Mouse (Mus musculus) hindbrain, embryonic 11.5 days (tissue): ENCODE results near the gene Cym. TPM values are rescaled to one million over a fixed set of nuclear protein-coding genes. Genes with fewer than 3 reads are reported as not detected.

Source experiments
- ATAC-seq: fragments of 200-750 bp; cut with Nextera tagmentation; 2 replicates; pipeline ENCODE4 v1.8.0; 2017; ENCODE audit warnings: mild to moderate bottlenecking, moderate TSS enrichment, moderate library complexity; ENCODE audit not compliant: low FRiP score
- DNase-seq: peaks from one replicate; pipeline ENCODE4 v3.0.0-alpha.2; 2015; ENCODE audit warnings: low spot score
- H3K27ac ChIP-seq: fragments of 300-500 bp; sonication (generic); 2 replicates; pipeline ENCODE4 v1.5.1; 2014; ENCODE audit warnings: mild to moderate bottlenecking, low read depth, low read length
- H3K27me3 ChIP-seq: fragments of 300-500 bp; sonication (generic); 2 replicates; pipeline ENCODE4 v1.6.1; 2014; ENCODE audit warnings: mild to moderate bottlenecking, low read length, moderate library complexity, mixed read lengths; ENCODE audit not compliant: control insufficient read depth, insufficient read depth
- H3K36me3 ChIP-seq: fragments of 300-500 bp; sonication (generic); 2 replicates; pipeline ENCODE4 v1.6.1; 2014; ENCODE audit warnings: mild to moderate bottlenecking, low read length, moderate library complexity, mixed read lengths; ENCODE audit not compliant: control insufficient read depth, insufficient read depth
- H3K4me1 ChIP-seq: fragments of 300-500 bp; sonication (generic); replicated peaks from 2 replicates; pipeline ENCODE4 v1.6.1; 2014; ENCODE audit warnings: low read length, mixed read lengths; ENCODE audit not compliant: control insufficient read depth, insufficient read depth
- H3K4me2 ChIP-seq: fragments of 300-500 bp; sonication (generic); replicated peaks from 2 replicates; pipeline ENCODE4 v1.6.1; 2014; ENCODE audit warnings: mild to moderate bottlenecking, low read depth, low read length
- H3K4me3 ChIP-seq: fragments of 300-500 bp; sonication (generic); 2 replicates; pipeline ENCODE4 v1.5.1; 2014; ENCODE audit warnings: low read depth, low read length
- H3K9ac ChIP-seq: fragments of 300-500 bp; sonication (generic); 2 replicates; pipeline ENCODE4 v1.6.1; 2014; ENCODE audit warnings: low read depth, low read length
- H3K9me3 ChIP-seq: fragments of 300-500 bp; sonication (generic); 2 replicates; pipeline ENCODE4 v1.6.1; 2016; ENCODE audit warnings: low read length; ENCODE audit not compliant: control insufficient read depth
- WGBS: fragments of 180-500 bp; shearing (Covaris S2); extraction: QIAGEN DNeasy Blood & Tissue Kit; methylation state at CpG from one replicate; pipeline ENCODE4 v1.1.7; 2014; 5-methylcytosine and 5-hydroxymethylcytosine counted together
- polyA plus RNA-seq: library from polyadenylated mRNA; unstranded; fragments of >200 nt; fragmentation: Nextera tagmentation; extraction: Ambion mirVana; gene quantifications from 2 replicates; pipeline ENCODE4 v1.2.1, GENCODE M21; 2014

The Cym gene
- polyA plus RNA-seq, 1 experiment from 2014 or later = not detected

DNA sequence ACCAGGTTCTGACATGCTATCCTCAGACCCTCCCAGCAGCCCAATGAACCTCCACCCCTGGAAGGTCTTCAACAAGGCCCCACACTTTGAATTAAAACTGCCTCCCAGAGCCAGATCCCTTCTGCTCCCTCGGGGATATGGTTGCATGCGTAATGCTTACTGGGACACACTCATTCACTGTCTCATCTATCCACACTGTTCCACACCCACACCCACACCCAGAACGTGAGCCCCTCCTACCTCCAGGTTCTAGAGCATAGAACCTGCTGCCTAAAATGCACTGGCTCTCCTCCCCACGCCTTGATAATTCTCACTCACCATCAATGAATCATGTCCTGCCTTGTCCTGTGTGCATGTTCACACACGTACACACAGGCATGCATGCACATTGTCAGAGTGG is 6.9 kb downstream of the Cym start:
- Histone ChIP-seq H3K27ac (no peak overlapping the region), H3K9ac (no peak overlapping the region), H3K4me1 (no peaks in the 10 kb centered on the region), H3K9me3 (no peaks in the 10 kb centered on the region), H3K36me3 (no peaks in the 10 kb centered on the region), H3K4me2 (no peak overlapping the region), H3K27me3 (no peaks in the 10 kb centered on the region), H3K4me3 (no peak overlapping the region)
- 90% methylated on average over 5 of the region's 5 CpGs for WGBS
- DNase-seq = no peak
- no peak for ATAC-seq

- Histone ChIP-seq H3K9ac (no peak overlapping the region), H3K4me2 (no peak overlapping the region), H3K27me3 (no peaks in the 10 kb centered on the region; the same call in 1 of the 2 replicates), H3K9me3 (no peaks in the 10 kb centered on the region), H3K36me3 (no peaks in the 10 kb centered on the region), H3K4me1 (peaks cover 2% of the 10 kb centered on the region; the same call in 1 of the 2 replicates), H3K4me3 (no peak overlapping the region), H3K27ac (peak overlapping the region; percentile 74)
- WGBS = 52% methylated on average over 7 of the region's 7 CpGs
- DNase-seq (peak; percentile 56), ATAC-seq (peak; percentile 79)
Measured at GRCm38 (mm10) chr3:107207625-107208253, 13.8 kb downstream of the Cym start.

GRCm38 (mm10) chr3:107206490-107207150 is 14.9 kb downstream of the Cym start:
- ATAC-seq = peak; percentile 51; the same call in 1 of the 2 replicates
- 41% methylated on average over 4 of the region's 4 CpGs for WGBS
- Histone ChIP-seq H3K27ac (no peak overlapping the region), H3K4me3 (no peak overlapping the region), H3K9me3 (no peaks in the 10 kb centered on the region), H3K36me3 (no peaks in the 10 kb centered on the region), H3K27me3 (no peaks in the 10 kb centered on the region; the same call in 1 of the 2 replicates), H3K9ac (no peak overlapping the region), H3K4me2 (no peak overlapping the region), H3K4me1 (peaks cover 2% of the 10 kb centered on the region; the same call in 1 of the 2 replicates)
- peak; percentile 10 for DNase-seq

GRCm38 (mm10) chr3:107205994-107206393 is 15.5 kb downstream of the Cym start:
- no peaks in the 10 kb centered on the region; the same call in 1 of the 2 replicates for H3K27me3 ChIP-seq
- H3K4me2 ChIP-seq = no peak overlapping the region
- DNase-seq (peak; percentile 81), ATAC-seq (no peak)
- no peaks in the 10 kb centered on the region for H3K9me3 ChIP-seq
- no peaks in the 10 kb centered on the region for H3K36me3 ChIP-seq
- H3K9ac ChIP-seq = no peak overlapping the region
- no peak overlapping the region for H3K4me3 ChIP-seq
- 15% methylated on average over 4 of the region's 4 CpGs for WGBS
- peaks cover 2% of the 10 kb centered on the region; the same call in 1 of the 2 replicates for H3K4me1 ChIP-seq
- no peak overlapping the region for H3K27ac ChIP-seq

- no peaks in the 10 kb centered on the region; the same call in 1 of the 2 replicates for H3K27me3 ChIP-seq
- DNase-seq (no peak), ATAC-seq (no peak)
- H3K36me3 ChIP-seq = no peaks in the 10 kb centered on the region
- H3K4me2 ChIP-seq = no peak overlapping the region
- no peak overlapping the region for H3K4me3 ChIP-seq
- H3K4me1 ChIP-seq = peaks cover 2% of the 10 kb centered on the region; the same call in 1 of the 2 replicates
- no peak overlapping the region for H3K27ac ChIP-seq
- H3K9ac ChIP-seq = no peak overlapping the region
- H3K9me3 ChIP-seq = no peaks in the 10 kb centered on the region
Measured at GRCm38 (mm10) chr3:107205170-107205569, 16.4 kb downstream of the Cym start.

DNA sequence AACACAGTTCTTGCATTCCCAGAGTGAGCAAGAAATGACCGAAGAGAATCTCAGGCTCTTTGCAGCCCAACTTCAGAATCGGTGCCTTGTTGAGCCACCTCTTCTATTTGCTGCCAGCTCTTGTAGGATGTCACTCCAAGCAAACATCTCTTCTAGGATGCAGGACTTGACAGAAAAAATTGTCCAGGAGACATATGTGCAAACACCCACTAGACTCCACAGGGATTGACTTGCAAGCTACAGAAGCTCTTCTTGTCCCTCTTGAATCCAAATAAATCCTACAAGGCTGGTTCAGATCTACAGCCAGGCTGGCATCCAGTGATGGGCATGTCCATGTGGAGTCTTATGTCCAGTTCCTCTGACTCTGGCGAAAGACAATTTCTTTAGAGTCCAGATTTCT is 17.1 kb downstream of the Cym start:
- no peak for DNase-seq
- Histone ChIP-seq H3K9ac (no peak overlapping the region), H3K27me3 (no peaks in the 10 kb centered on the region; the same call in 1 of the 2 replicates), H3K4me1 (peaks cover 2% of the 10 kb centered on the region; the same call in 1 of the 2 replicates), H3K9me3 (no peaks in the 10 kb centered on the region), H3K36me3 (no peaks in the 10 kb centered on the region), H3K4me3 (no peak overlapping the region), H3K4me2 (no peak overlapping the region), H3K27ac (no peak overlapping the region)
- ATAC-seq = no peak
- WGBS = 85% methylated on average over 3 of the region's 3 CpGs

GRCm38 (mm10) chr3:107201310-107202180 is 20.0 kb downstream of the Cym start:
- H3K27me3 ChIP-seq = no peaks in the 10 kb centered on the region
- no peak overlapping the region for H3K9ac ChIP-seq
- no peak overlapping the region for H3K4me2 ChIP-seq
- no peak overlapping the region for H3K4me3 ChIP-seq
- H3K27ac ChIP-seq = no peak overlapping the region
- H3K36me3 ChIP-seq = no peaks in the 10 kb centered on the region
- no peaks in the 10 kb centered on the region for H3K4me1 ChIP-seq
- H3K9me3 ChIP-seq = no peaks in the 10 kb centered on the region
- ATAC-seq (no peak), DNase-seq (peak; percentile 4)
- 33% methylated on average over 9 of the region's 9 CpGs for WGBS

DNA sequence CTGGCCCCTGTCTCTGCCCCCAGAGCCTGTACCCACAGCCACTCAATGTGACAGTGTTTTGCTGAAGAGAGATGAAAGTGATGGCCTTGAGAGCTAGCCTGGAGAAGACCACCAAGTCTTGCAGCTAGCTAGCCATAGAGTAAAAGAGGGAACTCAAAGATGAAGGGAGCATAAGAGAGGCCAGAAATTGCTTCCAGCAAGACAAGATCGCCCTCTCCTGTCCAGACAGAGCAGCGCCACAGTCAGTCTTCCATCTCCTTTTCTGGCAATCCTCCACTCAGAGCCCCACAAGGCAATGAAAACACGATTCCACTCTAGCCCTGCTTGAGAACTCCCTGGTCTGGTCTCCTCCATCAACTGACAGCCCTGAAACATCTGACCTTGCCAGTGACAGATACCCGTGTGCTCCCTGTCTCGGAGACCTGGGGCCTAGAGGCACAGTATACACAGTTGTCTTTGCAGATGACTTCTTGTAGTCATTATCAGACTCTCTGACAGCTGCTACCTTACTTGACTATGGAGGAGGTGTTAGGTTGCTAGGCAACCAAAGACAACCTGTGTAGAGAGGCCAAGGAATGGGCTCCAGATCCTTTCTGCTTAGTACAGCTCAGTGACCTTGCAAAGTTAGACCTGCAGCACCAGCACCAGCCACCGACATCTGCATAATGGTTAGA is 33.2 kb downstream of the Cym start:
- no peak overlapping the region for H3K4me2 ChIP-seq
- H3K9ac ChIP-seq = no peak overlapping the region
- no peaks in the 10 kb centered on the region for H3K36me3 ChIP-seq
- no peaks in the 10 kb centered on the region for H3K4me1 ChIP-seq
- no peaks in the 10 kb centered on the region for H3K27me3 ChIP-seq
- ATAC-seq (peak; percentile 52; the same call in 1 of the 2 replicates), DNase-seq (peak; percentile 66)
- H3K4me3 ChIP-seq = no peak overlapping the region
- H3K27ac ChIP-seq = no peak overlapping the region
- 51% methylated on average over 6 of the region's 6 CpGs for WGBS
- H3K9me3 ChIP-seq = no peaks in the 10 kb centered on the region
